Mouse (Mus musculus): ENCODE data around the gene Siae. TPM values are rescaled to one million over a fixed set of nuclear protein-coding genes. Genes with fewer than 3 reads are reported as not detected.

The Siae gene
- total RNA-seq, 1 experiment from 2014 or later = 10.5 TPM

GRCm38 (mm10) chr9:37567019-37567418, 11.5 kb downstream of the Siae start:
- ATAC-seq (ENCODE audit: extremely low read depth, insufficient number of reproducible peaks, low FRiP score, poor library complexity, severe bottlenecking) = no peak

GRCm38 (mm10) chr9:37567454-37567853, 12.0 kb downstream of the Siae start:
- no peak for ATAC-seq (ENCODE audit: extremely low read depth, insufficient number of reproducible peaks, low FRiP score, poor library complexity, severe bottlenecking)

- ATAC-seq (ENCODE audit: extremely low read depth, insufficient number of reproducible peaks, low FRiP score, poor library complexity, severe bottlenecking) = no peak
These were observed 12.6 kb downstream of the Siae start for GRCm38 (mm10) chr9:37567892-37568604.

- ATAC-seq (ENCODE audit: extremely low read depth, insufficient number of reproducible peaks, low FRiP score, poor library complexity, severe bottlenecking) = no peak
These were observed 13.2 kb downstream of the Siae start for GRCm38 (mm10) chr9:37568605-37569214.

- ATAC-seq (ENCODE audit: extremely low read depth, insufficient number of reproducible peaks, low FRiP score, poor library complexity, severe bottlenecking) = no peak
These were observed 13.8 kb downstream of the Siae start for GRCm38 (mm10) chr9:37569231-37569835.

GRCm38 (mm10) chr9:37572204-37572876, 16.8 kb downstream of the Siae start:
- ATAC-seq (ENCODE audit: extremely low read depth, insufficient number of reproducible peaks, low FRiP score, poor library complexity, severe bottlenecking) = no peak

GRCm38 (mm10) chr9:37576436-37576930, 21.0 kb downstream of the Siae start:
- peak; percentile 68 for ATAC-seq (ENCODE audit: extremely low read depth, insufficient number of reproducible peaks, low FRiP score, poor library complexity, severe bottlenecking)

GRCm38 (mm10) chr9:37583594-37583993, 28.1 kb downstream of the Siae start:
- ATAC-seq (ENCODE audit: extremely low read depth, insufficient number of reproducible peaks, low FRiP score, poor library complexity, severe bottlenecking) = peak; percentile 56; the same call in 1 of the 2 replicates

GRCm38 (mm10) chr9:37586718-37587117, 31.2 kb downstream of the Siae start:
- no peak for ATAC-seq (ENCODE audit: extremely low read depth, insufficient number of reproducible peaks, low FRiP score, poor library complexity, severe bottlenecking)

GRCm38 (mm10) chr9:37590381-37590780, 34.9 kb downstream of the Siae start:
- no peak for ATAC-seq (ENCODE audit: extremely low read depth, insufficient number of reproducible peaks, low FRiP score, poor library complexity, severe bottlenecking)

GRCm38 (mm10) chr9:37592025-37592424, 36.5 kb downstream of the Siae start:
- no peak for ATAC-seq (ENCODE audit: extremely low read depth, insufficient number of reproducible peaks, low FRiP score, poor library complexity, severe bottlenecking)

GRCm38 (mm10) chr9:37592633-37593032, 37.1 kb downstream of the Siae start:
- no peak for ATAC-seq (ENCODE audit: extremely low read depth, insufficient number of reproducible peaks, low FRiP score, poor library complexity, severe bottlenecking)

GRCm38 (mm10) chr9:37593690-37594089, 38.2 kb downstream of the Siae start:
- ATAC-seq (ENCODE audit: extremely low read depth, insufficient number of reproducible peaks, low FRiP score, poor library complexity, severe bottlenecking) = no peak

GRCm38 (mm10) chr9:37595570-37595969, 40.1 kb downstream of the Siae start:
- ATAC-seq (ENCODE audit: extremely low read depth, insufficient number of reproducible peaks, low FRiP score, poor library complexity, severe bottlenecking) = no peak

- no peak for ATAC-seq (ENCODE audit: extremely low read depth, insufficient number of reproducible peaks, low FRiP score, poor library complexity, severe bottlenecking)
These were observed 43.1 kb downstream of the Siae start for GRCm38 (mm10) chr9:37598637-37599036.

- ATAC-seq (ENCODE audit: extremely low read depth, insufficient number of reproducible peaks, low FRiP score, poor library complexity, severe bottlenecking) = no peak
These were observed 45.2 kb downstream of the Siae start for GRCm38 (mm10) chr9:37600538-37601205.

GRCm38 (mm10) chr9:37605089-37605488, 49.6 kb downstream of the Siae start:
- no peak for ATAC-seq (ENCODE audit: extremely low read depth, insufficient number of reproducible peaks, low FRiP score, poor library complexity, severe bottlenecking)

GRCm38 (mm10) chr9:37609558-37609957, 54.1 kb downstream of the Siae start:
- ATAC-seq (ENCODE audit: extremely low read depth, insufficient number of reproducible peaks, low FRiP score, poor library complexity, severe bottlenecking) = no peak

Data from neutrophil, adult 5-6 weeks (primary cell).